Mouse (Mus musculus) midbrain, postnatal 0 days (tissue): Measurements from ENCODE around the gene Rubcnl. TPM values are rescaled to one million over a fixed set of nuclear protein-coding genes. Genes with fewer than 3 reads are reported as not detected.

ENCODE experiments used
- ATAC-seq: fragments of 200-750 bp; cut with Nextera tagmentation; 2 replicates; pipeline ENCODE4 v1.8.0; 2017; ENCODE audit warnings: moderate number of reproducible peaks, mild to moderate bottlenecking, moderate TSS enrichment, moderate library complexity; ENCODE audit not compliant: low FRiP score
- DNase-seq: peaks from one replicate; pipeline ENCODE4 v3.0.0-alpha.2; 2015; ENCODE audit warnings: low spot score
- H3K27ac ChIP-seq: fragments of 300-500 bp; sonication (generic); 2 replicates; pipeline ENCODE4 v1.5.1; 2014; ENCODE audit warnings: low read depth, mild to moderate bottlenecking, low read length, mixed read lengths
- H3K27me3 ChIP-seq: fragments of 300-500 bp; sonication (generic); 2 replicates; pipeline ENCODE4 v1.6.1; 2014; ENCODE audit warnings: low read length, control low read depth, mixed read lengths; ENCODE audit not compliant: insufficient read depth
- H3K36me3 ChIP-seq: fragments of 300-500 bp; sonication (generic); 2 replicates; pipeline ENCODE4 v1.6.1; 2014; ENCODE audit warnings: low read length, control low read depth, mixed read lengths; ENCODE audit not compliant: insufficient read depth
- H3K4me1 ChIP-seq: fragments of 300-500 bp; sonication (generic); 2 replicates; pipeline ENCODE4 v1.6.1; 2014; ENCODE audit warnings: mild to moderate bottlenecking, control low read depth, antibody characterized with exemption, low read length, mixed read lengths; ENCODE audit not compliant: insufficient read depth
- H3K4me2 ChIP-seq: fragments of 300-500 bp; sonication (generic); 2 replicates; pipeline ENCODE4 v1.6.1; 2014; ENCODE audit warnings: low read depth, mild to moderate bottlenecking, low read length, mixed read lengths; ENCODE audit not compliant: poor library complexity, severe bottlenecking
- H3K4me3 ChIP-seq: fragments of 300-500 bp; sonication (generic); 2 replicates; pipeline ENCODE4 v1.5.1; 2014; ENCODE audit warnings: low read depth, mild to moderate bottlenecking, low read length, moderate library complexity
- H3K9ac ChIP-seq: fragments of 300-500 bp; sonication (generic); replicated peaks from 2 replicates; pipeline ENCODE4 v1.6.1; 2014; ENCODE audit warnings: mild to moderate bottlenecking, low read length, moderate library complexity, mixed read lengths; ENCODE audit not compliant: poor library complexity, severe bottlenecking
- H3K9me3 ChIP-seq: fragments of 300-500 bp; sonication (generic); 2 replicates; pipeline ENCODE4 v1.6.1; 2016; ENCODE audit warnings: low read length, control low read depth
- CTCF ChIP-seq: IDR thresholded peaks from 2 replicates; pipeline ENCODE4 v1.5.1; 2016; ENCODE audit warnings: antibody characterized with exemption, mild to moderate bottlenecking
- WGBS: fragments of 180-500 bp; shearing (Covaris S2); extraction: QIAGEN DNeasy Blood & Tissue Kit; methylation state at CpG from one replicate; pipeline ENCODE4 v1.1.7; 2014; 5-methylcytosine and 5-hydroxymethylcytosine counted together
- polyA plus RNA-seq: library from polyadenylated mRNA; unstranded; fragments of >200 nt; fragmentation: Nextera tagmentation; extraction: Ambion mirVana; gene quantifications from 2 replicates; pipeline ENCODE4 v1.2.1, GENCODE M21; 2015
- total RNA-seq: library from RNA; depleted of rRNA; stranded (reverse); fragments of >200 nt; gene quantifications from 2 replicates; pipeline ENCODE4 v1.2.3, GENCODE M21; 2014; rRNA removed

Rubcnl gene
- total and polyA plus RNA-seq, 2 experiments from 2014 or later = 0.11 to 0.15 TPM

- Histone ChIP-seq H3K4me1 (no peaks in the 10 kb centered on the region), H3K9ac (no peak overlapping the region), H3K4me3 (no peak overlapping the region), H3K9me3 (no peaks in the 10 kb centered on the region), H3K4me2 (no peak overlapping the region), H3K36me3 (no peaks in the 10 kb centered on the region), H3K27ac (no peak overlapping the region), H3K27me3 (no peaks in the 10 kb centered on the region)
- no peak for TF ChIP-seq CTCF
- ATAC-seq (no peak), DNase-seq (no peak)
- 90% methylated on average over 15 of the region's 15 CpGs for WGBS
Measured at GRCm38 (mm10) chr14:75071091-75071490, 55.3 kb downstream of the Rubcnl start.

- Histone ChIP-seq H3K27ac (no peak overlapping the region), H3K4me2 (no peak overlapping the region), H3K36me3 (no peaks in the 10 kb centered on the region), H3K27me3 (no peaks in the 10 kb centered on the region), H3K9ac (no peak overlapping the region), H3K4me1 (no peaks in the 10 kb centered on the region), H3K9me3 (no peaks in the 10 kb centered on the region), H3K4me3 (no peak overlapping the region)
- DNase-seq = peak; percentile 6
- 60% methylated on average over 10 of the region's 10 CpGs for WGBS
- no peak for ATAC-seq
- TF ChIP-seq CTCF = no peak
Measured at GRCm38 (mm10) chr14:75075299-75076180, 59.7 kb downstream of the Rubcnl start.

DNA sequence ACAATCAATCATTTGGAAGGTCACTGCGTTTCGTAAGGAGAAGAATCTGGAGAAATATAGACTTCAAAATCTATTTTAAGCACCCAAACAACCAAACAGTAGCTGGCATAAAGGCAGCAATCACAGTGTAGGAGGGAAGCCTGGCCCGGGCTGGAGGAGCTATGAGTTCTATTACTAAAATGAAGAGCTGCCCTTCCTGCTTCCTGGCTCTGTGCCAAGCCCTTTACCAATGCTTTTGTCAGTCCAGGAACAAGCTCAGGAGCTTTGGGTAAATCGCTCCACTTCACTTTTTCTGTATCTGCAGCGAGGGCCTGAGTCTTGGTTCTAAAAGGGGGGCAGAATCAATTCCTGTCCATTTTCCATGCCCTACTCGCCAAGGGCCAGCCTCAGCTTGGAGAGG is 62.1 kb downstream of the Rubcnl start:
- TF ChIP-seq CTCF = no peak
- peak; percentile 18 for DNase-seq

More for the DNA sequence above, 62.1 kb downstream of the Rubcnl start:
- ATAC-seq = no peak
- H3K4me3 ChIP-seq = no peak overlapping the region
- WGBS = 64% methylated on average over 6 of the region's 6 CpGs
- H3K4me1 ChIP-seq = no peaks in the 10 kb centered on the region
- H3K27ac ChIP-seq = no peak overlapping the region
- H3K9me3 ChIP-seq = no peaks in the 10 kb centered on the region
- no peaks in the 10 kb centered on the region for H3K36me3 ChIP-seq
- H3K4me2 ChIP-seq = no peak overlapping the region
- no peaks in the 10 kb centered on the region for H3K27me3 ChIP-seq
- no peak overlapping the region for H3K9ac ChIP-seq

Other genes with a start within 250 kb of the Rubcnl start
- 21.7 and 22.3 TPM in 2 replicates for gene Lrch1, start 68.2 kb upstream of the Rubcnl start, total RNA-seq
- 15.7 and 22.4 TPM in 2 replicates for gene Lrch1, start 68.2 kb upstream of the Rubcnl start, polyA plus RNA-seq
- gene Lrrc63, start 114.9 kb downstream of the Rubcnl start, total RNA-seq = not detected in 2 replicates
- gene Lrrc63, start 114.9 kb downstream of the Rubcnl start, polyA plus RNA-seq = 0.06 TPM in 1 of 2 replicates, not detected in the other
- gene Lcp1, start 115.1 kb downstream of the Rubcnl start, total RNA-seq = 6.9 and 12.3 TPM in 2 replicates
- 7.5 and 7.8 TPM in 2 replicates for gene Lcp1, start 115.1 kb downstream of the Rubcnl start, polyA plus RNA-seq
- not detected in 2 replicates for gene Cpb2, start 226.3 kb downstream of the Rubcnl start, total RNA-seq
- gene Cpb2, start 226.3 kb downstream of the Rubcnl start, polyA plus RNA-seq = 0.20 TPM in 1 of 2 replicates, not detected in the other